8 mouse cellular contexts compared by ENCODE assay signal in genomic region chr9:112235041-112235695, GRCm38 (mm10). TPM values are rescaled to one million over a fixed set of nuclear protein-coding genes. Genes with fewer than 3 reads are reported as not detected.
A peak's percentile ranks its signal among the peaks of the same experiment; 100 is the strongest.
DNase-seq lines count a peak whose midpoint lies in the region; ATAC-seq lines count a peak whose summit lies in the region.

No protein-coding gene starts in this region.

- peak overlapping the region; percentile 69 for H3K4me2 ChIP-seq in embryonic facial prominence, embryonic 14.5 days (ENCODE audit: low read depth, low read length)
- peak overlapping the region; percentile 90 for H3K4me2 ChIP-seq in limb, embryonic 12.5 days
- peak overlapping the region; percentile 90 for H3K4me2 ChIP-seq in neural tube, embryonic 12.5 days (replicated peaks)

- H3K9ac ChIP-seq in embryonic facial prominence, embryonic 14.5 days (ENCODE audit: low read depth, low read length), result peak overlapping the region; percentile 46
- no peak overlapping the region; the same call in 1 of the 2 replicates for H3K9ac ChIP-seq in limb, embryonic 12.5 days (replicated peaks)
- H3K9ac ChIP-seq in neural tube, embryonic 12.5 days, result peak overlapping the region; percentile 74

- intact Hi-C loops in heart, postnatal 36 days (cut with DNase I), result no loop called here

- H3K4me3 ChIP-seq in heart, embryonic 10.5 days, result peak overlapping the region; percentile 60
- peak overlapping the region; percentile 42 for H3K4me3 ChIP-seq in embryonic facial prominence, embryonic 14.5 days (ENCODE audit: low read depth, low read length)
- peak overlapping the region; percentile 45 for H3K4me3 ChIP-seq in limb, embryonic 12.5 days (replicated peaks)
- peak overlapping the region; percentile 54 for H3K4me3 ChIP-seq in neural tube, embryonic 12.5 days

- H3K27me3 ChIP-seq in heart, embryonic 10.5 days (ENCODE audit: insufficient read depth, poor library complexity, severe bottlenecking), result peaks cover 77% of the 10 kb centered on the region
- H3K27me3 ChIP-seq in embryonic facial prominence, embryonic 14.5 days (replicated peaks; ENCODE audit: control insufficient read depth, insufficient read depth, low read length), result peaks cover 62% of the 10 kb centered on the region
- H3K27me3 ChIP-seq in limb, embryonic 12.5 days, result peaks cover 65% of the 10 kb centered on the region
- peaks cover 35% of the 10 kb centered on the region for H3K27me3 ChIP-seq in neural tube, embryonic 12.5 days (replicated peaks)

- 1% methylated on average over 44 of the region's 44 CpGs for WGBS in heart, embryonic 10.5 days
- under 1% methylated on average over 31 of the region's 44 CpGs for WGBS in embryonic facial prominence, embryonic 14.5 days
- 1% methylated on average over 44 of the region's 44 CpGs for WGBS in limb, embryonic 12.5 days
- under 1% methylated on average over 44 of the region's 44 CpGs for WGBS in neural tube, embryonic 12.5 days

- no peak for DNase-seq in heart, embryonic 10.5 days (ENCODE audit: low spot score)
- no peak for DNase-seq in heart, postnatal 36 days
- peak; percentile 67 for DNase-seq in adrenal gland, postnatal 14 days
- peak; percentile 60 for DNase-seq in embryonic facial prominence, embryonic 14.5 days (ENCODE audit: low spot score)
- no peak for DNase-seq in urinary bladder, postnatal 25 days (ENCODE audit: low spot score)

- H3K27ac ChIP-seq in heart, embryonic 10.5 days, result 0 out of 2 replicates have a peak overlapping the region, but pooled peaks have one; percentile 52
- H3K27ac ChIP-seq in embryonic facial prominence, embryonic 14.5 days (replicated peaks; ENCODE audit: low read depth, low read length), result no peak overlapping the region
- H3K27ac ChIP-seq in limb, embryonic 12.5 days, result no peak overlapping the region
- H3K27ac ChIP-seq in neural tube, embryonic 12.5 days, result peak overlapping the region; percentile 64; the same call in 1 of the 2 replicates

- ATAC-seq in embryonic facial prominence, embryonic 14.5 days (ENCODE audit: low read depth), result peak; percentile 88
- ATAC-seq in hematopoietic stem cell, adult 5-6 weeks (replicated peaks in 1 of 2; ENCODE audit: insufficient read depth in 1 of 2, low FRiP score in 2 of 2, low TSS enrichment in 1 of 2, low read depth in 1 of 2, poor library complexity in 2 of 2, severe bottlenecking in 2 of 2), result peak; percentile 68 to 75
- ATAC-seq in limb, embryonic 12.5 days (ENCODE audit: insufficient number of reproducible peaks, insufficient read depth, low FRiP score, low TSS enrichment, low read depth), result peak; percentile 67
- peak; percentile 93 for ATAC-seq in neural tube, embryonic 12.5 days (ENCODE audit: low FRiP score, low read depth)

- H3K36me3 ChIP-seq in heart, embryonic 10.5 days, result no peaks in the 10 kb centered on the region
- no peaks in the 10 kb centered on the region for H3K36me3 ChIP-seq in embryonic facial prominence, embryonic 14.5 days (ENCODE audit: control insufficient read depth, insufficient read depth, low read length)
- no peaks in the 10 kb centered on the region for H3K36me3 ChIP-seq in limb, embryonic 12.5 days
- no peaks in the 10 kb centered on the region for H3K36me3 ChIP-seq in neural tube, embryonic 12.5 days

- no peaks in the 10 kb centered on the region for H3K9me3 ChIP-seq in heart, embryonic 10.5 days
- no peaks in the 10 kb centered on the region for H3K9me3 ChIP-seq in embryonic facial prominence, embryonic 14.5 days (ENCODE audit: control insufficient read depth, low read length)
- no peaks in the 10 kb centered on the region for H3K9me3 ChIP-seq in limb, embryonic 12.5 days
- H3K9me3 ChIP-seq in neural tube, embryonic 12.5 days, result no peaks in the 10 kb centered on the region

- peaks cover 18% of the 10 kb centered on the region for H3K4me1 ChIP-seq in heart, embryonic 10.5 days
- 0 out of 2 replicates have a peak, but pooled peaks cover 6% of the 10 kb centered on the region for H3K4me1 ChIP-seq in embryonic facial prominence, embryonic 14.5 days (ENCODE audit: control insufficient read depth, insufficient read depth, low read length)
- peaks cover 16% of the 10 kb centered on the region for H3K4me1 ChIP-seq in limb, embryonic 12.5 days (replicated peaks)
- 0 out of 2 replicates have a peak, but pooled peaks cover 12% of the 10 kb centered on the region for H3K4me1 ChIP-seq in neural tube, embryonic 12.5 days

RNA-seq across cellular contexts. Expression of gene Arpp21, which starts 0.6 kb away (rescaled TPM):
- polyA plus RNA-seq in heart, embryonic 10.5 days (2016; fragmentation: Nextera tagmentation; extraction: Ambion mirVana), result 1.8 and 2.2 TPM in 2 replicates
- 1 to 10 TPM in 1 of 2 experiments, under 1 TPM in 1; 0.78 to 1.9 TPM for total RNA-seq in heart, postnatal 36 days (2021)
- total RNA-seq in adrenal gland, postnatal 14 days (2021), result 0.94 and 1.3 TPM in 2 replicates
- 31.5 and 32.7 TPM in 2 replicates for polyA plus RNA-seq in embryonic facial prominence, embryonic 14.5 days (2014; fragmentation: Nextera tagmentation; extraction: Ambion mirVana)
- total RNA-seq in hematopoietic stem cell, adult 5-6 weeks (2017), result 11.2 and 17.6 TPM in 2 replicates
- 11.9 and 14.4 TPM in 2 replicates for polyA plus RNA-seq in limb, embryonic 12.5 days (2016; fragmentation: Nextera tagmentation; extraction: Ambion mirVana)
- polyA plus RNA-seq in neural tube, embryonic 12.5 days (2016; fragmentation: Nextera tagmentation; extraction: Ambion mirVana), result 11.5 and 12.2 TPM in 2 replicates

Comparison
In these comparisons a context has a peak if more than half of its experiments do, and no peak if none do; other contexts are left out.
1. DNase-seq: peak in adrenal gland, postnatal 14 days (single experiment) and embryonic facial prominence, embryonic 14.5 days (single experiment); none in heart, embryonic 10.5 days (single experiment), heart, postnatal 36 days (0 of 2) and urinary bladder, postnatal 25 days (single experiment).
2. H3K27ac ChIP-seq: peak in heart, embryonic 10.5 days (single experiment) and neural tube, embryonic 12.5 days (single experiment); none in embryonic facial prominence, embryonic 14.5 days (single experiment) and limb, embryonic 12.5 days (single experiment).
3. Peak in every context shown above with its lines, with median percentiles within 50 percentile points of each other: H3K4me3 ChIP-seq, ATAC-seq and H3K4me2 ChIP-seq.